8 mouse cellular contexts compared by ENCODE assay signal in genomic region chr4:155943534-155944249, GRCm38 (mm10). TPM values are rescaled to one million over a fixed set of nuclear protein-coding genes. Genes with fewer than 3 reads are reported as not detected.
DNase-seq lines count a peak whose midpoint lies in the region; ATAC-seq lines count a peak whose summit lies in the region.

Gene Ube2j2 (plus strand): TSS chr4:155943831.

- WGBS in heart, embryonic 14.5 days: under 1% methylated on average over 80 of the region's 85 CpGs
- under 1% methylated on average over 85 of the region's 85 CpGs for WGBS in liver, embryonic 13.5 days (ENCODE audit: insufficient replicate concordance)
- under 1% methylated on average over 85 of the region's 85 CpGs for WGBS in stomach, embryonic 16.5 days

- no peaks in the 10 kb centered on the region for H3K9me3 ChIP-seq in heart, embryonic 14.5 days (ENCODE audit: control insufficient read depth, low read length)
- H3K9me3 ChIP-seq in liver, embryonic 13.5 days (replicated peaks): no peaks in the 10 kb centered on the region
- H3K9me3 ChIP-seq in stomach, embryonic 16.5 days (replicated peaks; ENCODE audit: control insufficient read depth, low read length): no peaks in the 10 kb centered on the region

- peaks cover 27% of the 10 kb centered on the region for H3K36me3 ChIP-seq in heart, embryonic 14.5 days (ENCODE audit: control insufficient read depth, insufficient read depth, low read length)
- H3K36me3 ChIP-seq in liver, embryonic 13.5 days: peaks cover 26% of the 10 kb centered on the region
- 0 out of 2 replicates have a peak, but pooled peaks cover 3% of the 10 kb centered on the region for H3K36me3 ChIP-seq in stomach, embryonic 16.5 days (ENCODE audit: control insufficient read depth, insufficient read depth, low read length)

- peak; percentile 90 for ATAC-seq in CD4-positive, CD25-positive, alpha-beta regulatory T cell, adult 4 months
- peak; percentile 97 for ATAC-seq in heart, embryonic 14.5 days (ENCODE audit: insufficient number of reproducible peaks, insufficient read depth, low FRiP score, low read depth)
- peak; percentile 97 for ATAC-seq in liver, embryonic 13.5 days (ENCODE audit: low read depth)
- peak; percentile 98 for ATAC-seq in stomach, embryonic 16.5 days (ENCODE audit: insufficient read depth, low FRiP score)

- peak within 1 kb of the TSS; percentile 90 for H3K4me2 ChIP-seq in heart, embryonic 14.5 days (ENCODE audit: low read length)
- H3K4me2 ChIP-seq in liver, embryonic 13.5 days: peak within 1 kb of the TSS; percentile 82
- peak within 1 kb of the TSS; percentile 90 for H3K4me2 ChIP-seq in stomach, embryonic 16.5 days (ENCODE audit: low read depth, low read length)

- H3K9ac ChIP-seq in heart, embryonic 14.5 days (ENCODE audit: low read length): peak within 1 kb of the TSS; percentile 91
- H3K9ac ChIP-seq in liver, embryonic 13.5 days: peak within 1 kb of the TSS; percentile 94
- H3K9ac ChIP-seq in stomach, embryonic 16.5 days (ENCODE audit: low read length): peak within 1 kb of the TSS; percentile 93

- peaks cover 10 to 23% of the 10 kb centered on the region in 2 experiments for H3K4me1 ChIP-seq in heart, embryonic 14.5 days (ENCODE audit: control insufficient read depth in 2 of 2, insufficient read depth in 2 of 2, low read length in 2 of 2)
- peaks cover 43% of the 10 kb centered on the region for H3K4me1 ChIP-seq in liver, embryonic 13.5 days (replicated peaks)
- peaks cover 14% of the 10 kb centered on the region for H3K4me1 ChIP-seq in stomach, embryonic 16.5 days (ENCODE audit: control insufficient read depth, insufficient read depth, low read length)

- H3K27me3 ChIP-seq in heart, embryonic 14.5 days (ENCODE audit: control insufficient read depth, insufficient read depth, low read length): no peaks in the 10 kb centered on the region
- H3K27me3 ChIP-seq in liver, embryonic 13.5 days: peaks cover 22% of the 10 kb centered on the region; the same call in 1 of the 2 replicates
- H3K27me3 ChIP-seq in stomach, embryonic 16.5 days (ENCODE audit: control insufficient read depth, insufficient read depth, low read length): no peaks in the 10 kb centered on the region

- DNase-seq in c-Kit-negative CD71-positive TER-119-positive erythroid progenitor cells, embryonic 14.5 days (ENCODE audit: low read depth, low spot score): peak; percentile 81
- peak; percentile 96 for DNase-seq in fibroblast of lung, adult 2 months (ENCODE audit: low read depth)
- peak; percentile 98 for DNase-seq in kidney, postnatal 14 days
- DNase-seq in liver, embryonic 13.5 days: peak; percentile 86
- peak; percentile 99 for DNase-seq in neural tube, embryonic 10.5 days (ENCODE audit: extremely low spot score, low spot score)

- peak within 1 kb of the TSS; percentile 80 for H3K27ac ChIP-seq in heart, embryonic 14.5 days (replicated peaks in 1 of 2; ENCODE audit: control insufficient read depth in 1 of 2, insufficient read depth in 1 of 2, low read depth in 2 of 2, low read length in 2 of 2)
- H3K27ac ChIP-seq in liver, embryonic 13.5 days: peak within 1 kb of the TSS; percentile 76
- H3K27ac ChIP-seq in stomach, embryonic 16.5 days (ENCODE audit: low read length): peak within 1 kb of the TSS; percentile 86

- H3K4me3 ChIP-seq in heart, embryonic 14.5 days (ENCODE audit: control insufficient read depth in 1 of 2, insufficient read depth in 1 of 2, low read depth in 1 of 2, low read length in 2 of 2): peak within 1 kb of the TSS; percentile 81 to 89
- peak within 1 kb of the TSS; percentile 90 for H3K4me3 ChIP-seq in liver, embryonic 13.5 days (replicated peaks)
- peak within 1 kb of the TSS; percentile 88 for H3K4me3 ChIP-seq in stomach, embryonic 16.5 days (replicated peaks; ENCODE audit: low read length)

RNA-seq across cellular contexts. Expression of gene Ube2j2, which starts in this region (rescaled TPM):
- polyA plus RNA-seq in CD4-positive, CD25-positive, alpha-beta regulatory T cell, adult 4 months (2017; shearing (Covaris generic)): 10 to 100 TPM; 21.6 to 29.7 TPM
- polyA plus RNA-seq in heart, embryonic 14.5 days (2014; fragmentation: Nextera tagmentation; extraction: Ambion mirVana): 75.5 and 98.6 TPM in 2 replicates
- polyA plus RNA-seq in liver, embryonic 13.5 days (2015; fragmentation: Nextera tagmentation; extraction: Ambion mirVana): 68.1 and 70.3 TPM in 2 replicates
- polyA plus RNA-seq in stomach, embryonic 16.5 days (2015; fragmentation: Nextera tagmentation; extraction: Ambion mirVana): 71.6 and 74.5 TPM in 2 replicates

Comparison
In these comparisons a context has a peak if more than half of its experiments do, and no peak if none do; other contexts are left out.
1. Peak in every context shown above with its lines: DNase-seq, ATAC-seq, H3K4me3 ChIP-seq and H3K27ac ChIP-seq.